Mouse (Mus musculus): ENCODE measurements around the gene Pde4dip. TPM values are rescaled to one million over a fixed set of nuclear protein-coding genes. Genes with fewer than 3 reads are reported as not detected.

Pde4dip gene
- polyA plus RNA-seq, 1 experiment from 2014 or later = 99.4 TPM

GRCm38 (mm10) chr3:97693806-97694205 lies 194.7 kb downstream of the Pde4dip start:
- H3K9me3 ChIP-seq (ENCODE audit: control insufficient read depth, low read length) = no peaks in the 10 kb centered on the region
- 90% methylated on average over 6 of the region's 6 CpGs for WGBS
- no peak overlapping the region for H3K4me2 ChIP-seq (ENCODE audit: low read length)
- no peak overlapping the region for H3K27ac ChIP-seq (replicated peaks in 1 of 2; ENCODE audit: control insufficient read depth in 1 of 2, insufficient read depth in 1 of 2, low read depth in 2 of 2, low read length in 2 of 2)
- peaks cover 97% of the 10 kb centered on the region for H3K36me3 ChIP-seq (ENCODE audit: control insufficient read depth, insufficient read depth, low read length)
- H3K4me1 ChIP-seq (ENCODE audit: control insufficient read depth in 2 of 2, insufficient read depth in 2 of 2, low read length in 2 of 2) = peaks cover 4 to 5% of the 10 kb centered on the region in 2 experiments; a peak in 3 of 4 replicates
- H3K27me3 ChIP-seq (ENCODE audit: control insufficient read depth, insufficient read depth, low read length) = no peaks in the 10 kb centered on the region
- H3K9ac ChIP-seq (ENCODE audit: low read length) = no peak overlapping the region
- no peak for ATAC-seq (ENCODE audit: insufficient number of reproducible peaks, insufficient read depth, low FRiP score, low read depth)
- H3K4me3 ChIP-seq (ENCODE audit: control insufficient read depth in 1 of 2, insufficient read depth in 1 of 2, low read depth in 1 of 2, low read length in 2 of 2) = no peak overlapping the region

- Histone ChIP-seq H3K4me2 (ENCODE audit: low read length) (no peak overlapping the region), H3K4me3 (ENCODE audit: control insufficient read depth in 1 of 2, insufficient read depth in 1 of 2, low read depth in 1 of 2, low read length in 2 of 2) (no peak overlapping the region), H3K9ac (ENCODE audit: low read length) (no peak overlapping the region), H3K9me3 (ENCODE audit: control insufficient read depth, low read length) (no peaks in the 10 kb centered on the region), H3K4me1 (ENCODE audit: control insufficient read depth in 2 of 2, insufficient read depth in 2 of 2, low read length in 2 of 2) (peaks cover 4 to 5% of the 10 kb centered on the region in 2 experiments; a peak in 3 of 4 replicates), H3K27ac (replicated peaks in 1 of 2; ENCODE audit: control insufficient read depth in 1 of 2, insufficient read depth in 1 of 2, low read depth in 2 of 2, low read length in 2 of 2) (no peak overlapping the region), H3K36me3 (ENCODE audit: control insufficient read depth, insufficient read depth, low read length) (peaks cover 74% of the 10 kb centered on the region), H3K27me3 (ENCODE audit: control insufficient read depth, insufficient read depth, low read length) (no peaks in the 10 kb centered on the region)
- WGBS = 56% methylated on average over 12 of the region's 12 CpGs
- no peak for ATAC-seq (ENCODE audit: insufficient number of reproducible peaks, insufficient read depth, low FRiP score, low read depth)
Measured at GRCm38 (mm10) chr3:97691443-97692017, 197.0 kb downstream of the Pde4dip start.

GRCm38 (mm10) chr3:97690590-97690989 lies 197.9 kb downstream of the Pde4dip start:
- Histone ChIP-seq H3K27ac (replicated peaks in 1 of 2; ENCODE audit: control insufficient read depth in 1 of 2, insufficient read depth in 1 of 2, low read depth in 2 of 2, low read length in 2 of 2) (no peak overlapping the region), H3K4me2 (ENCODE audit: low read length) (no peak overlapping the region), H3K9ac (ENCODE audit: low read length) (no peak overlapping the region), H3K36me3 (ENCODE audit: control insufficient read depth, insufficient read depth, low read length) (peaks cover 65% of the 10 kb centered on the region), H3K27me3 (ENCODE audit: control insufficient read depth, insufficient read depth, low read length) (no peaks in the 10 kb centered on the region), H3K4me3 (ENCODE audit: control insufficient read depth in 1 of 2, insufficient read depth in 1 of 2, low read depth in 1 of 2, low read length in 2 of 2) (no peak overlapping the region), H3K4me1 (ENCODE audit: control insufficient read depth in 2 of 2, insufficient read depth in 2 of 2, low read length in 2 of 2) (peaks cover 4 to 5% of the 10 kb centered on the region in 2 experiments; a peak in 3 of 4 replicates), H3K9me3 (ENCODE audit: control insufficient read depth, low read length) (no peaks in the 10 kb centered on the region)
- ATAC-seq (ENCODE audit: insufficient number of reproducible peaks, insufficient read depth, low FRiP score, low read depth) = no peak
- 46% methylated on average over 7 of the region's 7 CpGs for WGBS

GRCm38 (mm10) chr3:97689289-97689688 lies 199.2 kb downstream of the Pde4dip start:
- 31% methylated on average over 2 of the region's 2 CpGs for WGBS
- no peak for ATAC-seq (ENCODE audit: insufficient number of reproducible peaks, insufficient read depth, low FRiP score, low read depth)
- Histone ChIP-seq H3K4me3 (ENCODE audit: control insufficient read depth in 1 of 2, insufficient read depth in 1 of 2, low read depth in 1 of 2, low read length in 2 of 2) (no peak overlapping the region), H3K4me2 (ENCODE audit: low read length) (no peak overlapping the region), H3K36me3 (ENCODE audit: control insufficient read depth, insufficient read depth, low read length) (peaks cover 52% of the 10 kb centered on the region), H3K27me3 (ENCODE audit: control insufficient read depth, insufficient read depth, low read length) (no peaks in the 10 kb centered on the region), H3K9me3 (ENCODE audit: control insufficient read depth, low read length) (no peaks in the 10 kb centered on the region), H3K9ac (ENCODE audit: low read length) (no peak overlapping the region), H3K4me1 (ENCODE audit: control insufficient read depth in 2 of 2, insufficient read depth in 2 of 2, low read length in 2 of 2) (peaks cover 8 to 10% of the 10 kb centered on the region in 2 experiments), H3K27ac (replicated peaks in 1 of 2; ENCODE audit: control insufficient read depth in 1 of 2, insufficient read depth in 1 of 2, low read depth in 2 of 2, low read length in 2 of 2) (no peak overlapping the region)

- Histone ChIP-seq H3K4me1 (ENCODE audit: control insufficient read depth in 2 of 2, insufficient read depth in 2 of 2, low read length in 2 of 2) (peaks cover 23 to 28% of the 10 kb centered on the region in 2 experiments), H3K27ac (replicated peaks in 1 of 2; ENCODE audit: control insufficient read depth in 1 of 2, insufficient read depth in 1 of 2, low read depth in 2 of 2, low read length in 2 of 2) (no peak overlapping the region), H3K9me3 (ENCODE audit: control insufficient read depth, low read length) (no peaks in the 10 kb centered on the region), H3K36me3 (ENCODE audit: control insufficient read depth, insufficient read depth, low read length) (peaks cover 25% of the 10 kb centered on the region), H3K27me3 (ENCODE audit: control insufficient read depth, insufficient read depth, low read length) (no peaks in the 10 kb centered on the region), H3K4me3 (ENCODE audit: control insufficient read depth in 1 of 2, insufficient read depth in 1 of 2, low read depth in 1 of 2, low read length in 2 of 2) (no peak overlapping the region), H3K4me2 (ENCODE audit: low read length) (no peak overlapping the region), H3K9ac (ENCODE audit: low read length) (no peak overlapping the region)
- ATAC-seq (ENCODE audit: insufficient number of reproducible peaks, insufficient read depth, low FRiP score, low read depth) = no peak
- WGBS = 70% methylated on average over 4 of the region's 4 CpGs
Measured at GRCm38 (mm10) chr3:97686372-97687117, 202.0 kb downstream of the Pde4dip start.

GRCm38 (mm10) chr3:97683560-97684195 lies 204.8 kb downstream of the Pde4dip start:
- Histone ChIP-seq H3K9ac (ENCODE audit: low read length) (peak overlapping the region; percentile 49), H3K27me3 (ENCODE audit: control insufficient read depth, insufficient read depth, low read length) (no peaks in the 10 kb centered on the region), H3K9me3 (ENCODE audit: control insufficient read depth, low read length) (no peaks in the 10 kb centered on the region), H3K4me1 (ENCODE audit: control insufficient read depth in 2 of 2, insufficient read depth in 2 of 2, low read length in 2 of 2) (peaks cover 19 to 30% of the 10 kb centered on the region in 2 experiments), H3K4me2 (ENCODE audit: low read length) (peak overlapping the region; percentile 60), H3K36me3 (ENCODE audit: control insufficient read depth, insufficient read depth, low read length) (no peaks in the 10 kb centered on the region), H3K27ac (replicated peaks in 1 of 2; ENCODE audit: control insufficient read depth in 1 of 2, insufficient read depth in 1 of 2, low read depth in 2 of 2, low read length in 2 of 2) (peak overlapping the region; percentile 6 to 26; a peak in 2 of 4 replicates), H3K4me3 (ENCODE audit: control insufficient read depth in 1 of 2, insufficient read depth in 1 of 2, low read depth in 1 of 2, low read length in 2 of 2) (peak overlapping the region; percentile 2 to 23)
- ATAC-seq (ENCODE audit: insufficient number of reproducible peaks, insufficient read depth, low FRiP score, low read depth) = 0 out of 2 replicates have a peak, but pooled peaks have one; percentile 13
- 7% methylated on average over 16 of the region's 16 CpGs for WGBS

GRCm38 (mm10) chr3:97682576-97682975 lies 205.9 kb downstream of the Pde4dip start:
- H3K4me2 ChIP-seq (ENCODE audit: low read length) = peak overlapping the region; percentile 87
- no peak overlapping the region for H3K27ac ChIP-seq (replicated peaks in 1 of 2; ENCODE audit: control insufficient read depth in 1 of 2, insufficient read depth in 1 of 2, low read depth in 2 of 2, low read length in 2 of 2)
- no peaks in the 10 kb centered on the region for H3K36me3 ChIP-seq (ENCODE audit: control insufficient read depth, insufficient read depth, low read length)
- H3K9ac ChIP-seq (ENCODE audit: low read length) = peak overlapping the region; percentile 62
- no peaks in the 10 kb centered on the region for H3K27me3 ChIP-seq (ENCODE audit: control insufficient read depth, insufficient read depth, low read length)
- peaks cover 19 to 30% of the 10 kb centered on the region in 2 experiments for H3K4me1 ChIP-seq (ENCODE audit: control insufficient read depth in 2 of 2, insufficient read depth in 2 of 2, low read length in 2 of 2)
- 28% methylated on average over 5 of the region's 5 CpGs for whole genome bisulfite sequencing
- no peak for ATAC-seq (ENCODE audit: insufficient number of reproducible peaks, insufficient read depth, low FRiP score, low read depth)
- peak overlapping the region; percentile 42 to 43; a peak in 3 of 4 replicates for H3K4me3 ChIP-seq (ENCODE audit: control insufficient read depth in 1 of 2, insufficient read depth in 1 of 2, low read depth in 1 of 2, low read length in 2 of 2)
- H3K9me3 ChIP-seq (ENCODE audit: control insufficient read depth, low read length) = no peaks in the 10 kb centered on the region
